Mouse (Mus musculus): ENCODE data around the gene Kat5. TPM values are rescaled to one million over a fixed set of nuclear protein-coding genes. Genes with fewer than 3 reads are reported as not detected.
A peak's percentile ranks its signal among the peaks of the same experiment; 100 is the strongest.

The Kat5 gene
- polyA plus RNA-seq, 1 experiment from 2014 or later, result 21.7 TPM

- Histone ChIP-seq H3K4me3 (replicated peaks) (no peak overlapping the region), H3K9me3 (replicated peaks) (no peaks in the 10 kb centered on the region), H3K27ac (no peak overlapping the region), H3K27me3 (no peaks in the 10 kb centered on the region), H3K4me2 (no peak overlapping the region), H3K9ac (no peak overlapping the region), H3K4me1 (replicated peaks) (peaks cover 36% of the 10 kb centered on the region), H3K36me3 (peaks cover 78% of the 10 kb centered on the region)
- DNase-seq, result no peak
- no peak for ATAC-seq (ENCODE audit: low read depth)
- WGBS (ENCODE audit: insufficient replicate concordance), result 90% methylated on average over 9 of the region's 9 CpGs
Observed at GRCm38 (mm10) chr19:5645280-5645679, 35.2 kb upstream of the Kat5 start.

- H3K27me3 ChIP-seq, result no peaks in the 10 kb centered on the region
- H3K9me3 ChIP-seq (replicated peaks), result no peaks in the 10 kb centered on the region
- DNase-seq, result no peak
- peaks cover 40% of the 10 kb centered on the region for H3K4me1 ChIP-seq (replicated peaks)
- no peak overlapping the region for H3K4me3 ChIP-seq (replicated peaks)
- ATAC-seq (ENCODE audit: low read depth), result no peak
- H3K9ac ChIP-seq, result no peak overlapping the region
- no peak overlapping the region for H3K4me2 ChIP-seq
- WGBS (ENCODE audit: insufficient replicate concordance), result 85% methylated on average over 8 of the region's 8 CpGs
- H3K36me3 ChIP-seq, result peaks cover 75% of the 10 kb centered on the region
- H3K27ac ChIP-seq, result no peak overlapping the region
Observed at GRCm38 (mm10) chr19:5641641-5642040, 31.6 kb upstream of the Kat5 start.

GRCm38 (mm10) chr19:5641021-5641420 lies 31.0 kb upstream of the Kat5 start:
- Histone ChIP-seq H3K4me1 (replicated peaks) (peaks cover 47% of the 10 kb centered on the region), H3K36me3 (peaks cover 69% of the 10 kb centered on the region), H3K9ac (no peak overlapping the region), H3K4me2 (no peak overlapping the region), H3K4me3 (replicated peaks) (no peak overlapping the region), H3K27ac (peak overlapping the region; percentile 19), H3K27me3 (no peaks in the 10 kb centered on the region), H3K9me3 (replicated peaks) (no peaks in the 10 kb centered on the region)
- WGBS (ENCODE audit: insufficient replicate concordance), result 89% methylated on average over 17 of the region's 17 CpGs
- ATAC-seq (ENCODE audit: low read depth) (no peak), DNase-seq (no peak)

GRCm38 (mm10) chr19:5640339-5640738 lies 30.3 kb upstream of the Kat5 start:
- ATAC-seq (ENCODE audit: low read depth) (no peak), DNase-seq (no peak)
- H3K36me3 ChIP-seq, result peaks cover 62% of the 10 kb centered on the region
- no peak overlapping the region for H3K4me2 ChIP-seq
- no peaks in the 10 kb centered on the region for H3K27me3 ChIP-seq
- WGBS (ENCODE audit: insufficient replicate concordance), result 81% methylated on average over 9 of the region's 9 CpGs
- H3K4me3 ChIP-seq (replicated peaks), result no peak overlapping the region
- no peak overlapping the region for H3K9ac ChIP-seq
- H3K9me3 ChIP-seq (replicated peaks), result no peaks in the 10 kb centered on the region
- peaks cover 53% of the 10 kb centered on the region for H3K4me1 ChIP-seq (replicated peaks)
- H3K27ac ChIP-seq, result peak overlapping the region; percentile 87

- Histone ChIP-seq H3K36me3 (peaks cover 46% of the 10 kb centered on the region), H3K4me2 (peak overlapping the region; percentile 93), H3K9me3 (replicated peaks) (no peaks in the 10 kb centered on the region), H3K9ac (peak overlapping the region; percentile 90), H3K4me1 (replicated peaks) (peaks cover 53% of the 10 kb centered on the region), H3K27ac (peak overlapping the region; percentile 87), H3K27me3 (no peaks in the 10 kb centered on the region), H3K4me3 (replicated peaks) (peak overlapping the region; percentile 86)
- 81% methylated on average over 18 of the region's 18 CpGs for WGBS (ENCODE audit: insufficient replicate concordance)
- ATAC-seq (ENCODE audit: low read depth) (no peak), DNase-seq (no peak)
Observed at GRCm38 (mm10) chr19:5638416-5639005, 28.5 kb upstream of the Kat5 start.

GRCm38 (mm10) chr19:5637069-5638047 lies 27.3 kb upstream of the Kat5 start, which contains the start of gene Rela:
TSS of gene Rela (plus strand) at chr19:5637483.
- peak; percentile 84 for ATAC-seq (ENCODE audit: low read depth)
- peak within 1 kb of the TSS; percentile 86 for H3K4me3 ChIP-seq (replicated peaks)
- peaks cover 35% of the 10 kb centered on the region for H3K36me3 ChIP-seq
- H3K9ac ChIP-seq, result peak within 1 kb of the TSS; percentile 90
- WGBS (ENCODE audit: insufficient replicate concordance), result under 1% methylated on average over 106 of the region's 109 CpGs
- peak within 1 kb of the TSS; percentile 93 for H3K4me2 ChIP-seq
- DNase-seq, result peak; percentile 77
- peak within 1 kb of the TSS; percentile 87 for H3K27ac ChIP-seq
- H3K4me1 ChIP-seq (replicated peaks), result peaks cover 53% of the 10 kb centered on the region
- no peaks in the 10 kb centered on the region for H3K9me3 ChIP-seq (replicated peaks)
- no peaks in the 10 kb centered on the region for H3K27me3 ChIP-seq

DNA sequence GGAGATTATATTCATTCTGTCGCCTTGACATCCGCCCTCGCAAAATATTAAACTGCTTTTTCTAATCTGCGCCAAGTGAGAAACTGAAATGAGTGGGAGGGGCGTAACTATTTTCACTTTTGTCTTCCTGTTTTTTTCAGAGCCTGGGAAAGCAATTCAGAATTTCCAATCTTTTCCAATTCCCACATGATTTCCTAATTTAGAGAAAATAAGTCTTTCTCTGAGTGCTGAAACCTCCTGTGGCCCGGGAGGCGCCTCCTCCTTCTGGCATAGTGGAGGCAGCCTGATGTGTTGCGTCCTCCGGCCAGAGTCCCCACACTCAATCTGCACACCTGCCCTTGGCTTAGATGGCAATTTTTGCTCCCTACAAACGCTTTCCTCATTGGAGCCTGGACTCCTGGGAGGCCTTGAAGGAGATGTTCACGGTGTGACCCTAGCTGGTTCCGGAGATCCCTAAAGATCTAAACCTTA lies 26.6 kb upstream of the Kat5 start:
- ATAC-seq (ENCODE audit: low read depth) (no peak), DNase-seq (no peak)
- Histone ChIP-seq H3K9ac (peak overlapping the region; percentile 90), H3K4me3 (replicated peaks) (peak overlapping the region; percentile 86), H3K9me3 (replicated peaks) (no peaks in the 10 kb centered on the region), H3K27me3 (no peaks in the 10 kb centered on the region), H3K36me3 (peaks cover 27% of the 10 kb centered on the region), H3K4me2 (peak overlapping the region; percentile 93), H3K27ac (peak overlapping the region; percentile 87), H3K4me1 (replicated peaks) (peaks cover 53% of the 10 kb centered on the region)
- WGBS (ENCODE audit: insufficient replicate concordance), result 50% methylated on average over 12 of the region's 12 CpGs

DNA sequence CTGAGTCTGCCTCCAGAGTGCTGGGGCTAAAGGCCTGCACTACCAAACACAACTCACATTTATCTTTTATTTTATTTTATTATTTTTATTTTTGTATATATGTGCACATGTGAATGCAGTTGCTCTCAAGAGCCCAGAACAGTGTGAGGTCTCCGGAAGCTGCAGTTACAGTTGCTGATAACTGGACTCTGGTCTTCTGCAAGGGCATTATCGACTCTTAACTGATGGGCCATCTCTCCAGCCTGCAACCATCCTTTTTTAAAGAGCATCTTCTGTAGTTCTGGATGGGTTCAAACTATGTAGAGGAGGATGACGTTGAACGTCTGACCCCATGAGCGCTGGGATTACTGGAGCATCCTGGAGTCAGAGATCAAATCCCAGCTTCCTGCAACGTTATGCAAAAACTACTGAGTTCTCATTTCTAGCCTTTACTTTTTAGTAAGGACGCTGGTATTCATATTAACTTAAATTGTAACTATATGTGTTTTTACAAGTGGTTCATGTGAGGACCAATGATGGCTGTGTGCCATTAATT lies 26.1 kb upstream of the Kat5 start:
- H3K36me3 ChIP-seq, result peaks cover 22% of the 10 kb centered on the region
- H3K27ac ChIP-seq, result no peak overlapping the region
- WGBS (ENCODE audit: insufficient replicate concordance), result 60% methylated on average over 7 of the region's 7 CpGs
- H3K9me3 ChIP-seq (replicated peaks), result no peaks in the 10 kb centered on the region
- H3K4me3 ChIP-seq (replicated peaks), result no peak overlapping the region
- H3K9ac ChIP-seq, result no peak overlapping the region; the same call in 1 of the 2 replicates
- no peak for ATAC-seq (ENCODE audit: low read depth)
- H3K27me3 ChIP-seq, result no peaks in the 10 kb centered on the region
- H3K4me2 ChIP-seq, result peak overlapping the region; percentile 93
- no peak for DNase-seq
- peaks cover 48% of the 10 kb centered on the region for H3K4me1 ChIP-seq (replicated peaks)

- H3K27me3 ChIP-seq, result no peaks in the 10 kb centered on the region
- H3K9ac ChIP-seq, result no peak overlapping the region
- no peak overlapping the region for H3K4me2 ChIP-seq
- ATAC-seq (ENCODE audit: low read depth) (no peak), DNase-seq (no peak)
- H3K4me1 ChIP-seq (replicated peaks), result peaks cover 19% of the 10 kb centered on the region
- no peaks in the 10 kb centered on the region for H3K9me3 ChIP-seq (replicated peaks)
- H3K36me3 ChIP-seq, result no peaks in the 10 kb centered on the region
- H3K27ac ChIP-seq, result no peak overlapping the region
- no peak overlapping the region for H3K4me3 ChIP-seq (replicated peaks)
- WGBS (ENCODE audit: insufficient replicate concordance), result 70% methylated on average over 9 of the region's 9 CpGs
Observed at GRCm38 (mm10) chr19:5632120-5632519, 22.1 kb upstream of the Kat5 start.

- DNase-seq, result no peak
- no peak for ATAC-seq (ENCODE audit: low read depth)
- Histone ChIP-seq H3K4me3 (replicated peaks) (no peak overlapping the region), H3K36me3 (no peaks in the 10 kb centered on the region), H3K4me2 (no peak overlapping the region), H3K9me3 (replicated peaks) (no peaks in the 10 kb centered on the region), H3K27ac (no peak overlapping the region), H3K27me3 (no peaks in the 10 kb centered on the region), H3K4me1 (replicated peaks) (0 out of 2 replicates have a peak, but pooled peaks cover 2% of the 10 kb centered on the region), H3K9ac (no peak overlapping the region)
Observed at GRCm38 (mm10) chr19:5629907-5630306, 19.9 kb upstream of the Kat5 start.

DNA sequence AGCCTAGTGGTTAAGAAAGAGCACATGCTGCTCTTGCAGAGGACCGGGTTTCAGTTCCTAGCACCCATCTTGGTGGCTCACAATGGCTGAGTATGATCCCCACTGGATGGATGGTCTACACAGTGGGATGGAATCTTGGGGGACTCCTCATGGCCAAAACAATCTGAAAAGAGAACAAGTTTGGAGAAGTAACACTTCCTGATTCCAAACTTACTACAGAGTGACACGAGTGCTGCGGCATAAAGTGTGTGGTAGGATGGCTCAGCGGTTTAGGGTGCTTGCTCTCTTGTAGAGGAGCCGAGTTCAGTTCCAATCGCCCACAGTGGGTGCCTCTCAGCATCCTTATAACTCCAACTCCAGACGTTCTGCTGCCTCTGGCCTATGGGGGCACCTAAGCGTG lies 15.3 kb upstream of the Kat5 start:
- Histone ChIP-seq H3K27ac (no peak overlapping the region), H3K36me3 (no peaks in the 10 kb centered on the region), H3K27me3 (no peaks in the 10 kb centered on the region), H3K9me3 (replicated peaks) (no peaks in the 10 kb centered on the region), H3K4me2 (no peak overlapping the region), H3K4me1 (replicated peaks) (0 out of 2 replicates have a peak, but pooled peaks cover 2% of the 10 kb centered on the region), H3K9ac (no peak overlapping the region), H3K4me3 (replicated peaks) (no peak overlapping the region)
- WGBS (ENCODE audit: insufficient replicate concordance), result 65% methylated on average over 8 of the region's 8 CpGs
- DNase-seq (no peak), ATAC-seq (ENCODE audit: low read depth) (no peak)
